Mouse (Mus musculus): ENCODE data around the gene Zbed4. TPM values are rescaled to one million over a fixed set of nuclear protein-coding genes. Genes with fewer than 3 reads are reported as not detected.

Zbed4 gene
- polyA plus RNA-seq, 1 experiment from 2014 or later = 37.2 TPM

- Histone ChIP-seq H3K27ac (no peak overlapping the region), H3K4me3 (peak overlapping the region; percentile 95), H3K27me3 (ENCODE audit: insufficient read depth, poor library complexity, severe bottlenecking) (no peaks in the 10 kb centered on the region), H3K36me3 (peaks cover 59% of the 10 kb centered on the region), H3K9me3 (no peaks in the 10 kb centered on the region), H3K4me1 (replicated peaks) (peaks cover 28% of the 10 kb centered on the region)
- DNase-seq (ENCODE audit: low spot score) = no peak
- 88% methylated on average over 7 of the region's 7 CpGs for WGBS
These were observed 69.9 kb downstream of the Zbed4 start for GRCm38 (mm10) chr15:88821403-88821802.

- Histone ChIP-seq H3K27me3 (ENCODE audit: insufficient read depth, poor library complexity, severe bottlenecking) (no peaks in the 10 kb centered on the region), H3K4me3 (no peak overlapping the region), H3K36me3 (peaks cover 68% of the 10 kb centered on the region), H3K27ac (no peak overlapping the region), H3K4me1 (replicated peaks) (peaks cover 28% of the 10 kb centered on the region), H3K9me3 (no peaks in the 10 kb centered on the region)
- DNase-seq (ENCODE audit: low spot score) = no peak
- 94% methylated on average over 7 of the region's 7 CpGs for WGBS
These were observed 71.1 kb downstream of the Zbed4 start for GRCm38 (mm10) chr15:88822513-88822912.

DNA sequence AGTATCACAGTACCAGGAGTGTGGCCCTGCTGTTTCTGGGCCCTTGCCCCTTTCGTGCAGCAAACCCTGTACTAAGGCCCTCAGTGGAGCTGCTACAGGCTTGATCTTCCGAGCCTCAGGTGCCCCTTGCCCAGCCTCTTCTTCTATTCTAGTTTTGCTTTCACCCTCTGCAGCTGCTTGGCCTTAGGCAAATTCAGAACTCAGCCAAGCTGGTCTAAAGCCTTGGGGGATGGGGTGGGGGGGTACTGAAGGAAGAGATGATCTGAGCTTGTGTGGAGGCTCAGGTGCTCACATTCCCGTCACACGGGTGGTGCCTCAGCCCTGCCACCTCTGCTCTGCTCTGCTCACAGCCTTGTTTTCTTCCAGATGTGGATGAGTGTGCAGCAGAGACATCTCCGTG lies 71.9 kb downstream of the Zbed4 start:
- H3K9me3 ChIP-seq = no peaks in the 10 kb centered on the region
- H3K4me3 ChIP-seq = no peak overlapping the region
- peaks cover 69% of the 10 kb centered on the region for H3K36me3 ChIP-seq
- peaks cover 31% of the 10 kb centered on the region for H3K4me1 ChIP-seq (replicated peaks)
- H3K27ac ChIP-seq = no peak overlapping the region
- no peaks in the 10 kb centered on the region for H3K27me3 ChIP-seq (ENCODE audit: insufficient read depth, poor library complexity, severe bottlenecking)
- no peak for DNase-seq (ENCODE audit: low spot score)
- 95% methylated on average over 5 of the region's 5 CpGs for WGBS

GRCm38 (mm10) chr15:88827466-88827865 lies 76.0 kb downstream of the Zbed4 start:
- peaks cover 51% of the 10 kb centered on the region for H3K36me3 ChIP-seq
- no peak for DNase-seq (ENCODE audit: low spot score)

GRCm38 (mm10) chr15:88827991-88828799 lies 76.7 kb downstream of the Zbed4 start:
- Histone ChIP-seq H3K36me3 (peaks cover 44% of the 10 kb centered on the region), H3K4me1 (replicated peaks) (0 out of 2 replicates have a peak, but pooled peaks cover 10% of the 10 kb centered on the region), H3K27me3 (ENCODE audit: insufficient read depth, poor library complexity, severe bottlenecking) (no peaks in the 10 kb centered on the region), H3K27ac (no peak overlapping the region), H3K9me3 (no peaks in the 10 kb centered on the region), H3K4me3 (no peak overlapping the region)
- DNase-seq (ENCODE audit: low spot score) = peak; percentile 73
- WGBS = 28% methylated on average over 9 of the region's 9 CpGs

More at GRCm38 (mm10) chr15:88827466-88827865, 76.0 kb downstream of the Zbed4 start:
- H3K4me3 ChIP-seq = no peak overlapping the region
- H3K9me3 ChIP-seq = no peaks in the 10 kb centered on the region
- no peak overlapping the region for H3K27ac ChIP-seq
- no peaks in the 10 kb centered on the region for H3K27me3 ChIP-seq (ENCODE audit: insufficient read depth, poor library complexity, severe bottlenecking)
- 93% methylated on average over 6 of the region's 6 CpGs for WGBS
- 0 out of 2 replicates have a peak, but pooled peaks cover 10% of the 10 kb centered on the region for H3K4me1 ChIP-seq (replicated peaks)

GRCm38 (mm10) chr15:88828800-88829705 lies 77.6 kb downstream of the Zbed4 start:
- 58% methylated on average over 17 of the region's 17 CpGs for WGBS
- DNase-seq (ENCODE audit: low spot score) = peak; percentile 86
- Histone ChIP-seq H3K36me3 (peaks cover 35% of the 10 kb centered on the region), H3K9me3 (no peaks in the 10 kb centered on the region), H3K4me1 (replicated peaks) (0 out of 2 replicates have a peak, but pooled peaks cover 10% of the 10 kb centered on the region), H3K4me3 (no peak overlapping the region), H3K27ac (no peak overlapping the region), H3K27me3 (ENCODE audit: insufficient read depth, poor library complexity, severe bottlenecking) (no peaks in the 10 kb centered on the region)

DNA sequence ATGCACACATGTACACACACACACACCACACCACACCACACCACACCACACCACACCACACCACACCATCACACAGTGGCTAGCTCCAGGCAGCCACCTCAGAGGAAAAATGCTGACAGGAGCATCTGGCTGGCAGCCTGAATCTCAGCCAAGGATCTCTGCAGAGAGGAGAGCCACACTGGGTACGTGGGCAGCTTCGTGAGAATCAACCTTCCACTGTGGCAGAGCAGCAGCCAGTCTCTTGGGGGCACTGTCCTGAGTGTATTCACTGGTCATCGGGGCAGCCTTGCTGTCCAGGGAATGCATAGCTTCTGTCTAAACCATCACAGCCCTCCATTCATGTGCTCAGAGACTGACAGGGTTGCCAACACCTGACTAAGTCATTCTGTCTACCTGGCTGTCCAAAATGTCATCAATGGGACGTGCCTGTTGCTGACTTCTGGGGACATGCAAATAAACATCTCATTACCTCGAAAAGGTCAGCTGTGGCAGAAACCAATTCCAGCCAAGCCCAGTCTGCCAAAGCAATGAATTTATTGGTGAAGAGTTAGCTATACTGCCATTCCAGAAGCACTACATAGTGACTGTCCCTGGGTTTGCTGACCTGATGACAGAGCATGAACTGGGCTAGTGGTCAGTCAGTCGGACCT lies 78.5 kb downstream of the Zbed4 start:
- Histone ChIP-seq H3K9me3 (no peaks in the 10 kb centered on the region), H3K4me3 (no peak overlapping the region), H3K36me3 (peaks cover 26% of the 10 kb centered on the region), H3K27me3 (ENCODE audit: insufficient read depth, poor library complexity, severe bottlenecking) (no peaks in the 10 kb centered on the region), H3K4me1 (replicated peaks) (0 out of 2 replicates have a peak, but pooled peaks cover 10% of the 10 kb centered on the region), H3K27ac (no peak overlapping the region)
- 79% methylated on average over 6 of the region's 6 CpGs for WGBS
- no peak for DNase-seq (ENCODE audit: low spot score)

- Histone ChIP-seq H3K36me3 (peaks cover 19% of the 10 kb centered on the region), H3K27ac (no peak overlapping the region), H3K4me1 (replicated peaks) (0 out of 2 replicates have a peak, but pooled peaks cover 10% of the 10 kb centered on the region), H3K27me3 (ENCODE audit: insufficient read depth, poor library complexity, severe bottlenecking) (no peaks in the 10 kb centered on the region), H3K4me3 (no peak overlapping the region), H3K9me3 (no peaks in the 10 kb centered on the region)
- 78% methylated on average over 5 of the region's 5 CpGs for WGBS
- no peak for DNase-seq (ENCODE audit: low spot score)
These were observed 79.2 kb downstream of the Zbed4 start for GRCm38 (mm10) chr15:88830696-88831095.

DNA sequence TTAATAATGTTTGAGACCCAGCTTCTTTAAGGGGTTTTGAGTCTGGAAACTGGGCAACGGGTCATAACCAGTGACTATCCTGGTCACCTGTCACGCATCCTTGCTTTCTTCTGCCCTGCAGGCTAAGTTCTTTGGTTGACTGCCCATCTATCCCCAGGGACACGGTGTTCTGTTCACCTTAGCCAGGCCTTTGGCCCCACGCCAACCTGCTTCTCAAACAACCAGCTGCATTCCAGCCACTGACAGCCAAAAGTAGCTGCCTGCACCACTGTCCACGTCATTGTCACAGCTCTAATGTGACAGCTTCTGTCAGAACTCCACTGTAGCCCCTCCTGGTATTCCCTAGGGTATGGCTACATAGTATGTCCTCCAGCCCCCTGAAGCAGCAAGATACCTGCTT lies 80.0 kb downstream of the Zbed4 start:
- DNase-seq (ENCODE audit: low spot score) = no peak
- Histone ChIP-seq H3K27ac (no peak overlapping the region), H3K36me3 (peaks cover 11% of the 10 kb centered on the region), H3K4me3 (no peak overlapping the region), H3K9me3 (no peaks in the 10 kb centered on the region), H3K27me3 (ENCODE audit: insufficient read depth, poor library complexity, severe bottlenecking) (no peaks in the 10 kb centered on the region), H3K4me1 (replicated peaks) (peaks cover 11% of the 10 kb centered on the region; the same call in 1 of the 2 replicates)
- WGBS = 68% methylated on average over 5 of the region's 5 CpGs

DNA sequence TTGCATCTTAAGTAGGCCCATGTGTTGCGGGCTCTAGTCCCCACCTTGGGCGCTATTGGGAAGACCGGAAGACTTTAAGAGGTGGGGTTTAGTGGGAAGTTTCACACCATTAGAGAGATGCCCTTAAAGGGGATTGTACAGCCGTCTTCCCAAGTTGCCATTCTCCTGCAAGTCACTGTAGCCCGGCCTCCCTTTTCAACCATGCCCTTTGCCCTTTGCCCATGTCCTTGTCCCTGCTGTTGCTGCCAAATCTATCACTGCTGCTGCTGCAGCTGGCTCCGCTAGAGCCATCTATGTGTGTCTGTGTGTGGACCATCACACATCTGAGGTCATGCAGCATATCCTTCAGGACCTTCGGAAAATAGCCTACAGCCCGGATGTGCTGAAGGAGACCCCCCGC lies 81.1 kb downstream of the Zbed4 start:
- Histone ChIP-seq H3K4me3 (no peak overlapping the region), H3K27me3 (ENCODE audit: insufficient read depth, poor library complexity, severe bottlenecking) (no peaks in the 10 kb centered on the region), H3K9me3 (no peaks in the 10 kb centered on the region), H3K27ac (no peak overlapping the region), H3K4me1 (replicated peaks) (peaks cover 22% of the 10 kb centered on the region), H3K36me3 (peaks cover under 1% of the 10 kb centered on the region; the same call in 1 of the 2 replicates)
- no peak for DNase-seq (ENCODE audit: low spot score)
- 81% methylated on average over 9 of the region's 9 CpGs for WGBS
